Mouse (Mus musculus): ENCODE data around the gene Celf2. TPM values are rescaled to one million over a fixed set of nuclear protein-coding genes. Genes with fewer than 3 reads are reported as not detected.
A peak's percentile ranks its signal among the peaks of the same experiment; 100 is the strongest.

Celf2 gene
- polyA plus RNA-seq, 1 experiment: 8.9 TPM

DNA sequence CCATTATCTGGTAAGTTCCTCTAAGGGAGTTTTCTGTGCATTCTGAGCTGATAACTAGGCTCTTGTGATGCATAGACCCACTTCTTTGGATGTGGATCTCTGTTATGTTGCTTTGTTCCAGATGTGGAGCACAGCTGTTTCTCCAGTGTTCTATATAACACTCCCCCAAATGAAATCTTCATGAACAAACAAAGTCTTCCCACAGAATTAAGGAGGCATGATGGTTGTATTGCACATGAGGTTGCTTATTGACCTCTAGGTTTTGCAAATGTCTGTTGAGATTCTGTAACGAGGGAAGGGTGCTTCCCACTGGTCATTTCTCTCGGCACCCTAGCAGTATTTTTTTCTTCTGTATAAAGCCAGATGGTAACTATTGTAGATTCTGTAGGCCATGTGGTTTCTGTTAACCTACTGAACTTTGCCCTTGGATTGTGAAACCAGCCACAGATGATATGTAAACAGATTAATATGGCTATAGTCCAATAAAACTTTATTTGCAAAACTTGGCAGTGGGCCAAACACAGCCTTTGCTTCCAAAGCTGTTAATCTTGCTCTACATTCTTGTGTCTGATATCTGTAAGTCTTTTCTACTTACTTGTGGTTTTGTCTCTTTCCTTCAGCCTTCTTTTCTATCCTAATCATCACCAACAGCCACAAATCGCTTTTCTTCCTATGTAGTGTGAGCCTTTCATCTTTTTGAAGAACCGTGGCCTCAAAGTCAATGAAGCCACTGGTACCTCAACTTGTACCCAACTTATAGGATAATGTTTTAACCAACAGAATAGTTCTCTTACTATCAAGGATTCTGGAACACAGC is 263.2 kb downstream of the Celf2 start:
- peaks cover 4% of the 10 kb centered on the region; the same call in 1 of the 2 replicates for H3K4me1 ChIP-seq (ENCODE audit: control insufficient read depth, insufficient read depth, insufficient read length, low read length)
- H3K27ac ChIP-seq (ENCODE audit: insufficient read depth, low read depth, low read length): no peak overlapping the region
- no peaks in the 10 kb centered on the region for H3K36me3 ChIP-seq (ENCODE audit: control insufficient read depth, insufficient read depth, low read length)
- H3K27me3 ChIP-seq (ENCODE audit: control insufficient read depth, insufficient read depth, low read length): peaks cover 2% of the 10 kb centered on the region; the same call in 1 of the 2 replicates
- H3K4me3 ChIP-seq (ENCODE audit: low read depth, low read length): no peak overlapping the region
- 17% methylated on average over 4 of the region's 4 CpGs for WGBS
- TF ChIP-seq CTCF (IDR thresholded peaks at IDR 0.05; ENCODE audit: extremely low read depth, insufficient read length, insufficient replicate concordance, low read depth, low read length): no peak
- TF ChIP-seq POLR2A (IDR thresholded peaks at IDR 0.05; ENCODE audit: low read depth, low read length): no peak

DNA sequence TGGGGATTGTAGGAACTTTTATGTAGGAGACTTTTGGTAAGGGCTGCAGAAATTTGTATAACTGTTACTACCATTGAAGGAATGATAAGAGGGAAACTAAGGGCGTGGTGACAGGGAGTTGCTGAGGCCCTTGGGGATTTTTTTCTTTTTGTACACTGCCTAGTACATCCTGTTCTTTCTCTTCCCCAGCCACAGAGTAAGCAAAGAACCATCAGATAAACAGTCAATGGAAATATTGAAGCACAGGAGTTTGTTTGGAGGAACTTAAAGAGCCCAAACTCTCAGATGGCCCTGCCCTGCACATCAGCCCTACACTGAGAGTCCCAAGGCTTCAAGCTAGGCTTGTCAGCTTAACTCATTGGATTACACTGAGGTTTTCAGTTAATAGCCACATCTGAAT is 267.2 kb downstream of the Celf2 start:
- 24% methylated on average over 1 of the region's 1 CpGs for whole genome bisulfite sequencing
- no peak overlapping the region for H3K4me3 ChIP-seq (ENCODE audit: low read depth, low read length)
- H3K36me3 ChIP-seq (ENCODE audit: control insufficient read depth, insufficient read depth, low read length): no peaks in the 10 kb centered on the region
- H3K4me1 ChIP-seq (ENCODE audit: control insufficient read depth, insufficient read depth, insufficient read length, low read length): peaks cover 2% of the 10 kb centered on the region; the same call in 1 of the 2 replicates
- TF ChIP-seq CTCF (IDR thresholded peaks at IDR 0.05; ENCODE audit: extremely low read depth, insufficient read length, insufficient replicate concordance, low read depth, low read length) (no peak), POLR2A (IDR thresholded peaks at IDR 0.05; ENCODE audit: low read depth, low read length) (no peak)
- no peaks in the 10 kb centered on the region; the same call in 1 of the 2 replicates for H3K27me3 ChIP-seq (ENCODE audit: control insufficient read depth, insufficient read depth, low read length)
- peak overlapping the region; percentile 75; the same call in 1 of the 2 replicates for H3K27ac ChIP-seq (ENCODE audit: insufficient read depth, low read depth, low read length)

DNA sequence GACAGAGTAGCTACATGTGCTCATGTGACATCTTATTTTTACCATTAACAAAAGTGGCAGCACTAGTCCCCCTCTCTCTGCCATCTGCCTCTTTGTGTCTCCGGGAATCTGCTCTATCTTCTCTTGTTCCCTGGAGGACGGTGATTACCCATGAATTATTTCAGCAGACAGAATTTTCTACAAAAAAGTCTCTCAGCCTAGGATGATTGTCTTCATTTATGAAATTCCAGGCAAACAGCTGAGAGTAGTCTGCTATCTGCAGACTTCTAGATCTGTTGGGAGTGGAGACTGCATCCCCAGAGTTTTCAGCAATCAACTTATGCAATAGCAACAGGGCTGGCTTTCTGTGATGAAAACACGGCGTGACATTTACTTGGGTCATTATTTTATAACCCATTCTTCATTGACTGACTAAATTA is 267.8 kb downstream of the Celf2 start:
- WGBS: 70% methylated on average over 4 of the region's 4 CpGs
- H3K27me3 ChIP-seq (ENCODE audit: control insufficient read depth, insufficient read depth, low read length): no peaks in the 10 kb centered on the region; the same call in 1 of the 2 replicates
- no peak overlapping the region for H3K27ac ChIP-seq (ENCODE audit: insufficient read depth, low read depth, low read length)
- H3K36me3 ChIP-seq (ENCODE audit: control insufficient read depth, insufficient read depth, low read length): no peaks in the 10 kb centered on the region
- H3K4me1 ChIP-seq (ENCODE audit: control insufficient read depth, insufficient read depth, insufficient read length, low read length): peaks cover 2% of the 10 kb centered on the region; the same call in 1 of the 2 replicates
- H3K4me3 ChIP-seq (ENCODE audit: low read depth, low read length): no peak overlapping the region
- TF ChIP-seq CTCF (IDR thresholded peaks at IDR 0.05; ENCODE audit: extremely low read depth, insufficient read length, insufficient replicate concordance, low read depth, low read length) (no peak), POLR2A (IDR thresholded peaks at IDR 0.05; ENCODE audit: low read depth, low read length) (no peak)

DNA sequence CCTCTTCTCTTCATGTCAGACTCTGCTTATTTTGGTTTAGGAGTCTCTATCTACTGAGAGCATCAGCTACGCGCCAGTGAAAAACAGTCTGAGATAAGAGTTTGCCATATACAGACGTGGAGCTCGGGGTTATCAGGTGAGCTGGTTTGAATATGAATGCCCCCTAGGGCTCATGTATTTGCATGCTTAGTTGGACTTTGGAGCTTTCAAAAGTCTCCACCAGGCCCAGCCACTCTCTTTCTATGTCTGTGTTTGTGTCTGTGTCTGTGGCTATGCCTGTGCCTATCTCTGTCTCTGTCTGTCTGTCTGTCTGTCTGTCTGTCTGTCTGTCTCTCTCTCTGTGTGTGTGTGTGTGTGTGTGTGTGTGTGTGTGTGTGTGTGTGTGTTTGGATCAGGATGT is 272.1 kb downstream of the Celf2 start:
- 25% methylated on average over 4 of the region's 4 CpGs for WGBS
- Histone ChIP-seq H3K27ac (ENCODE audit: insufficient read depth, low read depth, low read length) (no peak overlapping the region), H3K4me1 (ENCODE audit: control insufficient read depth, insufficient read depth, insufficient read length, low read length) (no peaks in the 10 kb centered on the region), H3K27me3 (ENCODE audit: control insufficient read depth, insufficient read depth, low read length) (no peaks in the 10 kb centered on the region), H3K36me3 (ENCODE audit: control insufficient read depth, insufficient read depth, low read length) (no peaks in the 10 kb centered on the region), H3K4me3 (ENCODE audit: low read depth, low read length) (no peak overlapping the region)
- no peak for TF ChIP-seq CTCF (IDR thresholded peaks at IDR 0.05; ENCODE audit: extremely low read depth, insufficient read length, insufficient replicate concordance, low read depth, low read length)
- no peak for TF ChIP-seq POLR2A (IDR thresholded peaks at IDR 0.05; ENCODE audit: low read depth, low read length)

DNA sequence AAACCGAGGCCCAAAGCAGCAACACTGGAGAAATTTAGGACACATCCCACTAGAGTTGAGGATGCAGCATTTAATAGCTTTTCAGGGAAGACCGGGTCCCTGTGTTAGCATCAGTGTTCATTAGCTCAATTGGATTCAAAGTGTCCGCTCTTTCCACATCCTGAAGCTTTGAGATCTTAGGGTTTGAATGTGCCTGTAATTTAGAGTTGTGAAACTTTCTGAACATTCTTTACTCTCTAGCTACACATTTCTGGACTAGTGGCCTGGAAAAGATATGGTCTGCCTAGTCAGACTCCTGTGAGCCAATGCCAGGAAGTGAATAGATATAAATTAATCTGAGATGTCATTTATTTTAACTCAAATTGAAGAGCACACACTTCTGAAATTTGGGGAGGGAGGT is 272.9 kb downstream of the Celf2 start:
- Histone ChIP-seq H3K4me3 (ENCODE audit: low read depth, low read length) (no peak overlapping the region), H3K27ac (ENCODE audit: insufficient read depth, low read depth, low read length) (no peak overlapping the region), H3K27me3 (ENCODE audit: control insufficient read depth, insufficient read depth, low read length) (no peaks in the 10 kb centered on the region), H3K36me3 (ENCODE audit: control insufficient read depth, insufficient read depth, low read length) (no peaks in the 10 kb centered on the region), H3K4me1 (ENCODE audit: control insufficient read depth, insufficient read depth, insufficient read length, low read length) (no peaks in the 10 kb centered on the region)
- TF ChIP-seq POLR2A (IDR thresholded peaks at IDR 0.05; ENCODE audit: low read depth, low read length) (no peak), CTCF (IDR thresholded peaks at IDR 0.05; ENCODE audit: extremely low read depth, insufficient read length, insufficient replicate concordance, low read depth, low read length) (no peak)
- 88% methylated on average over 3 of the region's 3 CpGs for WGBS

DNA sequence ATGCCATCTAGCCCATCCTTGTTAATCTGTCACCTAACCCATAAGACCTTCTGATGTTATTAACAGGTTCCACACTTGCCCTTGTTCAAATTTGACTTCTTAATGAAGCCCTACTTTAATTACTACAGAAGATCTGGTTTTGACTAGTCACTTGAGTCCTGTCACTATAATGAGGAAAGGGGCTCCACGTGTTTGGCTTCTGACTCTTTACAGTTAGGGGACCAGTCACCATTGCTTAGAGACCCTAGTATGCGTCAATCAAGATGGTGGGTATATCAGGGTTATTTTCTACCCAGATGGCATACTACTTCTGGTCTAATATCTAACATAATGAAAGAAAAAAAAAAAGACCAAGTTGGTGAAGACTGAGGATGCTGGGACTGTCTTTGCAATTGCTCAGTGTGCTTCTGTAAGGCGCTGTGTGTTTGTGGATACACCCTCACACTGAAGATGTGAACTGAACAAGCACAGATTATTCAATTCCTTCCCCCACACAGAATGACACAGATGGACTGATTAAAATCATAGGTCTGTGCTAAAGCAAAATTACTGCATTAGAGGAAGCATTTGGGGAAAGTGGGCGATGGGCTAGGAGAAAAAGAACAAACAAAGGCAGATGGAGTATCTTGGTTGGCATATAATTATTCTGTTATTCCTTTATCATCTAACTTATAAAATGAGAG is 274.2 kb downstream of the Celf2 start:
- Histone ChIP-seq H3K4me1 (ENCODE audit: control insufficient read depth, insufficient read depth, insufficient read length, low read length) (no peaks in the 10 kb centered on the region), H3K27me3 (ENCODE audit: control insufficient read depth, insufficient read depth, low read length) (no peaks in the 10 kb centered on the region), H3K27ac (ENCODE audit: insufficient read depth, low read depth, low read length) (no peak overlapping the region), H3K36me3 (ENCODE audit: control insufficient read depth, insufficient read depth, low read length) (no peaks in the 10 kb centered on the region), H3K4me3 (ENCODE audit: low read depth, low read length) (no peak overlapping the region)
- whole genome bisulfite sequencing: 87% methylated on average over 4 of the region's 4 CpGs
- TF ChIP-seq POLR2A (IDR thresholded peaks at IDR 0.05; ENCODE audit: low read depth, low read length) (no peak), CTCF (IDR thresholded peaks at IDR 0.05; ENCODE audit: extremely low read depth, insufficient read length, insufficient replicate concordance, low read depth, low read length) (no peak)

DNA sequence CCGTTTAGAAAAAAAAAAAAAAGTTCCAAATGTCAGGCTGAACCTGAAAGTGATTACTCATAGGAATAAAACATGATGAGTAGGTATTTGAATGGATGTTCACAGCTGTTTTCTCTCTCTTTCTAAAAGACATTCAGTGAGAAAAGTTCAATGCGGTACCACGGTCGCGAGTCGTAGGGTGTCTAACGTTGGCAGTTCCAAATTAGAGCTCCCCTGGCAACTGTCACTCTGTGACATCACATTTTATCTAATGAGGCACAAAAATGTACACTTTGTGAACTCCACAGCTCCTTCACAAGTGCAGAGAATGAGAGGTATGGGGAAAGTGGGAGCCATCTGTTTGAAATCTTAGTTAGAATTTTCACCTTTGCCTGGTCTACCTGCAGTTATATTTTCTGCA is 274.8 kb downstream of the Celf2 start:
- 91% methylated on average over 7 of the region's 7 CpGs for WGBS
- no peaks in the 10 kb centered on the region for H3K27me3 ChIP-seq (ENCODE audit: control insufficient read depth, insufficient read depth, low read length)
- H3K27ac ChIP-seq (ENCODE audit: insufficient read depth, low read depth, low read length): no peak overlapping the region
- no peaks in the 10 kb centered on the region for H3K4me1 ChIP-seq (ENCODE audit: control insufficient read depth, insufficient read depth, insufficient read length, low read length)
- no peak for TF ChIP-seq POLR2A (IDR thresholded peaks at IDR 0.05; ENCODE audit: low read depth, low read length)
- TF ChIP-seq CTCF (IDR thresholded peaks at IDR 0.05; ENCODE audit: extremely low read depth, insufficient read length, insufficient replicate concordance, low read depth, low read length): no peak
- H3K4me3 ChIP-seq (ENCODE audit: low read depth, low read length): no peak overlapping the region
- no peaks in the 10 kb centered on the region for H3K36me3 ChIP-seq (ENCODE audit: control insufficient read depth, insufficient read depth, low read length)
